Mouse (Mus musculus): ENCODE measurements around the gene Mdk. TPM values are rescaled to one million over a fixed set of nuclear protein-coding genes. Genes with fewer than 3 reads are reported as not detected.

Mdk gene
- polyA plus RNA-seq (2014; fragmentation: Nextera tagmentation; extraction: Ambion mirVana) = 700 and 828 TPM in 2 replicates

DNA sequence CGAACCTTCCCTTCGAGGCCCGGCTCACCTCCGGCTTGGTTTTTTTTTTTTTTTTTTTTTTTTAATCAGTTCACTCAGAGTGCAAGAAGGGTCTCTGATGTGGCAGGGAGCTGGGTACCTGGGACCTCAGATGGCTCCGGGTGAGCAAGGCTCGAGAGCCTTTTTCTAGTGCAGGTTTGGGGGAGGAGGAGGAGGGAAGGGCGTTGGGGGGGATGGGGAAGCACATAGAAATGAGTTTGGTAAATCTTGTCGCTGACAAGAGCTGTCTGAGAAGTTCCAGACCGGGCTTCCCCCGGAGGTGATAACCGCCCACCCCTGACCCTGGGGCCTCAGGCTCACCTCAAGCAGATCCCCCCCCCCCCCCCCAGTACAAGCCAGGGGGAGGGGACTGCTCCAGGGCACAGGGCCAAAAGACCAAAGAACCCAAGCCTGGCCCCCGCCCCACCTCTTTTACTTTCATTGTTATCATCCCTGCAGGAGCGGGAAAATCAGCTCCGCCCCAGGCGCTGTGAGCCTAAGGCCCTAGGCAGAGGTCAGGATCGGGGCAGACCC, at the start of gene Mdk:
Gene Mdk, minus strand, starts transcription at position 138 of the 552 bp plus-strand sequence.
- no peaks in the 10 kb centered on the region for H3K27me3 ChIP-seq (replicated peaks; ENCODE audit: control insufficient read depth, insufficient read depth, low read length)
- DNase-seq (ENCODE audit: low spot score) (peak; percentile 48), ATAC-seq (ENCODE audit: low read depth) (no peak)
- H3K9ac ChIP-seq (ENCODE audit: low read depth, low read length) = peak within 1 kb of the TSS; percentile 97
- no peaks in the 10 kb centered on the region for H3K9me3 ChIP-seq (ENCODE audit: control insufficient read depth, low read length)
- H3K4me3 ChIP-seq (ENCODE audit: low read depth, low read length) = peak within 1 kb of the TSS; percentile 71
- H3K27ac ChIP-seq (replicated peaks; ENCODE audit: low read depth, low read length) = peak within 1 kb of the TSS; percentile 98
- peak within 1 kb of the TSS; percentile 58 for H3K4me2 ChIP-seq (ENCODE audit: low read depth, low read length)
- peaks cover 14% of the 10 kb centered on the region for H3K4me1 ChIP-seq (ENCODE audit: control insufficient read depth, insufficient read depth, low read length)
- peaks cover 47% of the 10 kb centered on the region for H3K36me3 ChIP-seq (ENCODE audit: control insufficient read depth, insufficient read depth, low read length)
- WGBS = 7% methylated on average over 16 of the region's 16 CpGs

DNA sequence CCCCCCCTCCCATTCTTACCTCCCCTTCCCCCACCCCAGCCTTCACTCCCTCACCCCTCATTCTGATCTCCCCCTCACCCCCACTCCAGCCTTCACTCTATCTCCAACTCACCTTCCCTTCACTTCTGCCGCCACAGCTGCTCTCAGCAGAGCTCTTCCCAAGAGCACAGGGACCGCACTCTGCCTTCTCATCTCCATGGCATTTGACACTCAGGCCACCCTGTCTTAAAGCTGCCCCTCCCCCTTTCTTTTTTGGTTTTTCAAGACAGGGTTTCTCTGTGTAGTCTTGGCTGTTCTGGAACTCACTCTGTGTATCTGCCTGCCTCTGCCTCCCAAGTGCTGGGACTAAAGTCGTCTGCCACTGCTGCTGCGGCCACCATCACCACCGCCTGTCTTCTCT, 48.7 kb upstream of the Mdk start:
- WGBS = 53% methylated on average over 5 of the region's 5 CpGs
- Histone ChIP-seq H3K9me3 (ENCODE audit: control insufficient read depth, low read length) (no peaks in the 10 kb centered on the region), H3K27me3 (replicated peaks; ENCODE audit: control insufficient read depth, insufficient read depth, low read length) (peaks cover 17% of the 10 kb centered on the region), H3K9ac (ENCODE audit: low read depth, low read length) (no peak overlapping the region), H3K36me3 (ENCODE audit: control insufficient read depth, insufficient read depth, low read length) (0 out of 2 replicates have a peak, but pooled peaks cover 9% of the 10 kb centered on the region), H3K4me3 (ENCODE audit: low read depth, low read length) (no peak overlapping the region), H3K4me2 (ENCODE audit: low read depth, low read length) (no peak overlapping the region), H3K27ac (replicated peaks; ENCODE audit: low read depth, low read length) (no peak overlapping the region), H3K4me1 (ENCODE audit: control insufficient read depth, insufficient read depth, low read length) (peaks cover 5% of the 10 kb centered on the region; the same call in 1 of the 2 replicates)
- ATAC-seq (ENCODE audit: low read depth) (no peak), DNase-seq (ENCODE audit: low spot score) (no peak)

DNA sequence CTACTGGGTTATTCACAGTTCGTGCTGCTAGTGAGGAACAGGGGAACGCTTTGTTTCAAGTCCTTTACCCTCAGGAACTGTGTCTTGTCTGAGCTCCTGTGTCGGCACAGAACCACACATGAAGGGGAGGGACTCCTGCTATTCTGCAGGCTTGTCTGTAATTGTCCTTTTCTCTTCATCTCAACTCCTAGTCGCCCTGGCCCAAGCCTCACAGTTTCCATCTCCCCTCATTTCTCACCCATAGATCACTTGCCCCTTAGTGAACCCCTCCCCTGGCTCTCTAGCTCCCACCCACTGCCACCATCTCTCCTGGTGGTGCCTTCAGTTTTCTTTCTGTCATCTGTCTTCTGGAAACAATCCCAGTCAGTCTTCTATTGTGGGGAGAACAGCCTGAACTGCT, 48.1 kb upstream of the Mdk start:
- H3K9me3 ChIP-seq (ENCODE audit: control insufficient read depth, low read length) = no peaks in the 10 kb centered on the region
- 14% methylated on average over 4 of the region's 4 CpGs for WGBS
- DNase-seq (ENCODE audit: low spot score) = no peak

DNA sequence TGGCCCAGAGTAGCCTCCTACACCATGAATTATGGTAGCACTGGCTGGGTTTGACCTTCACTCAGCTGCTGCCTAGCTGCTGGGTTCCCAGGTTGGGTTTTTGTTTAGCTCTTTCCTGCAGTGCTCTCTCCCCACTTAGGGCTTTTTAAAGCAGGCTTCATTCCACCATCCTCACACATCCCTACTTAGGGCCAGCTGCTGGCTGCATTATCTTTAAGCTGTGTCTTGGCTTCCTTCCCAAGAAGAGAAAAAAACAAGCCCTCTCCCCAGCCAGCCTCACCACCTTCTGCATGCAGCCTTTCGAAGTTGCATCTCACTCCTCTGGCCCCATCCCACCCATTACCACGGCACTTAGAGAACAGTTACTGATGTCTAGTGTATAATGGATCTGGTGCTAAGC, 46.5 kb upstream of the Mdk start:
- 0 out of 2 replicates have a peak, but pooled peaks cover 9% of the 10 kb centered on the region for H3K36me3 ChIP-seq (ENCODE audit: control insufficient read depth, insufficient read depth, low read length)
- peak; percentile 81 for DNase-seq (ENCODE audit: low spot score)

More for the DNA sequence above, 48.1 kb upstream of the Mdk start:
- H3K36me3 ChIP-seq (ENCODE audit: control insufficient read depth, insufficient read depth, low read length) = 0 out of 2 replicates have a peak, but pooled peaks cover 9% of the 10 kb centered on the region
- peaks cover 8% of the 10 kb centered on the region; the same call in 1 of the 2 replicates for H3K4me1 ChIP-seq (ENCODE audit: control insufficient read depth, insufficient read depth, low read length)
- H3K9ac ChIP-seq (ENCODE audit: low read depth, low read length) = no peak overlapping the region
- no peak overlapping the region for H3K4me2 ChIP-seq (ENCODE audit: low read depth, low read length)
- H3K4me3 ChIP-seq (ENCODE audit: low read depth, low read length) = no peak overlapping the region
- H3K27me3 ChIP-seq (replicated peaks; ENCODE audit: control insufficient read depth, insufficient read depth, low read length) = peaks cover 23% of the 10 kb centered on the region
- ATAC-seq (ENCODE audit: low read depth) = no peak
- no peak overlapping the region for H3K27ac ChIP-seq (replicated peaks; ENCODE audit: low read depth, low read length)

DNA sequence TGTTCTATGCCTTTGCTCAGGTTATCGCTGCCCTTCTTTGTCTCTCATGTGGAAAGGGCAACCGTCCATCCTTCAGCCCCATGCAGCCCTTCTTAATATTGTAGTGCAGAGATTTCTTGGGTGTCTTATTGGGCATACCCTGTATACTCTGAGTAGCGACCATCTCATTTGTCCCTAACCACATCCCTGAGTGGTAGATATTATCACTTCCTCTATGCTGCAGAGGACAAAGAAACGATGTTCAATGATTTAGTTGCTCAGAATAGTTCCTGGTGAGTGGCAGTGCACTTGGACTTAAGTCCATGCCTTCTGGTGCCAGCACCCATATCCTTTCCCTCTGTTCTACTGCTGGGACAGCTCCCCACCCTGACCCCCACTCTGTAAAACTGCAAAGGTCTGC, 45.9 kb upstream of the Mdk start:
- Histone ChIP-seq H3K4me2 (ENCODE audit: low read depth, low read length) (no peak overlapping the region), H3K9me3 (ENCODE audit: control insufficient read depth, low read length) (no peaks in the 10 kb centered on the region), H3K4me1 (ENCODE audit: control insufficient read depth, insufficient read depth, low read length) (peaks cover 8% of the 10 kb centered on the region; the same call in 1 of the 2 replicates), H3K4me3 (ENCODE audit: low read depth, low read length) (no peak overlapping the region), H3K36me3 (ENCODE audit: control insufficient read depth, insufficient read depth, low read length) (0 out of 2 replicates have a peak, but pooled peaks cover 4% of the 10 kb centered on the region), H3K27ac (replicated peaks; ENCODE audit: low read depth, low read length) (no peak overlapping the region), H3K27me3 (replicated peaks; ENCODE audit: control insufficient read depth, insufficient read depth, low read length) (peaks cover 35% of the 10 kb centered on the region), H3K9ac (ENCODE audit: low read depth, low read length) (no peak overlapping the region)
- no peak for DNase-seq (ENCODE audit: low spot score)
- ATAC-seq (ENCODE audit: low read depth) = no peak
- 74% methylated on average over 4 of the region's 4 CpGs for WGBS

More for the DNA sequence above, 46.5 kb upstream of the Mdk start:
- ATAC-seq (ENCODE audit: low read depth) = peak; percentile 60
- WGBS = 29% methylated on average over 2 of the region's 2 CpGs
- Histone ChIP-seq H3K4me1 (ENCODE audit: control insufficient read depth, insufficient read depth, low read length) (peaks cover 8% of the 10 kb centered on the region; the same call in 1 of the 2 replicates), H3K4me2 (ENCODE audit: low read depth, low read length) (no peak overlapping the region), H3K9me3 (ENCODE audit: control insufficient read depth, low read length) (no peaks in the 10 kb centered on the region), H3K9ac (ENCODE audit: low read depth, low read length) (no peak overlapping the region), H3K27ac (replicated peaks; ENCODE audit: low read depth, low read length) (no peak overlapping the region), H3K4me3 (ENCODE audit: low read depth, low read length) (no peak overlapping the region), H3K27me3 (replicated peaks; ENCODE audit: control insufficient read depth, insufficient read depth, low read length) (peaks cover 35% of the 10 kb centered on the region)

DNA sequence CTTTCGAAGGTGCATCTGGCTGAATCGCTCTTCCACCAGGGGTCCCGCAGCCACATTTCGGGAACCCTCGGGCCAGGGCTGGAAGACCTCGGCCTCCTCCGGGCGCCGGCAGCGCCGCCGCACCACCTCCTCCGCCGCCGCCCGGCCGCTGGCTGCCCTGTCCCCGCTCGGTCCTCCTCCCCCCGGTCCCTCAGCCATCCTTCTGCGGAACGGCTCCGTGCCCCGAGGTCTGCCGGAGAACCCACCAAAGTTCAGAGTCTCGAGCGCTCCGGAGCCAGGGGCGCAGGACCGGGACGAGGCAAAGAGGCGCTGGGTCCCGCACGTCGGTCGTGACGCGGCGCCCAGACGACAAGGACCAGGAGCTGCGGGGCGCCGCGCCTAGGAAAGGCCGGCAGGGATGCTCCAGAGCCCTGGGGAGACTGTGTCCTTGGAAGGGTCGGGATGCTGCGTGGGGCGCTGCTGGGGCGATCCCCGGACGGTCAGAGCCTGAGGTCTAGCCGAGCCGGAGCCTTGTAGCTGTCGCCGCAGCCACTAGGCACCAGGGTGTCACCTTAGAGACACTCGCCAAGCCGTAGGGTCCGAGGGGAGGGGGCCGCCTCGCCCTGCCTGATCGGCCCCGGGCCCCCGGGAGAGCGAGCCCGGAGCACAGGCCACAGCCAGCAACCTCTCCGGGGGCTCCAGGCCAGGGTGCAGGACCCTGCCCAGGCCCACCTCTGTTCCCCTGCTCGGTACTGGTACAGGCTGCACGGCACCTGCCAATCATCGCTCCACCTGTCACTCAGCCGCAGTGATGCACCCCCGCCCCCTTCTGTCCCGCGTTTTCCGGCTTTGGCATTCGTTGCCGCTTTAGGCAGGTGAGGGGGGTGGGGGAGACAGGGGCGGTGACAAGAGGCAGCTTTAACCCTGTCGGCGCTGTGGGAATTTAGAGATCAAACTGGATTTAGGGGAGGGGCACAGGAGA, 43.8 kb upstream of the Mdk start, which contains the start of gene Dgkz:
Gene Dgkz, minus strand, starts transcription at position 284 of the 961 bp plus-strand sequence.
- peak; percentile 16; the same call in 1 of the 2 replicates for ATAC-seq (ENCODE audit: low read depth)
- 2% methylated on average over 44 of the region's 79 CpGs for WGBS

DNA sequence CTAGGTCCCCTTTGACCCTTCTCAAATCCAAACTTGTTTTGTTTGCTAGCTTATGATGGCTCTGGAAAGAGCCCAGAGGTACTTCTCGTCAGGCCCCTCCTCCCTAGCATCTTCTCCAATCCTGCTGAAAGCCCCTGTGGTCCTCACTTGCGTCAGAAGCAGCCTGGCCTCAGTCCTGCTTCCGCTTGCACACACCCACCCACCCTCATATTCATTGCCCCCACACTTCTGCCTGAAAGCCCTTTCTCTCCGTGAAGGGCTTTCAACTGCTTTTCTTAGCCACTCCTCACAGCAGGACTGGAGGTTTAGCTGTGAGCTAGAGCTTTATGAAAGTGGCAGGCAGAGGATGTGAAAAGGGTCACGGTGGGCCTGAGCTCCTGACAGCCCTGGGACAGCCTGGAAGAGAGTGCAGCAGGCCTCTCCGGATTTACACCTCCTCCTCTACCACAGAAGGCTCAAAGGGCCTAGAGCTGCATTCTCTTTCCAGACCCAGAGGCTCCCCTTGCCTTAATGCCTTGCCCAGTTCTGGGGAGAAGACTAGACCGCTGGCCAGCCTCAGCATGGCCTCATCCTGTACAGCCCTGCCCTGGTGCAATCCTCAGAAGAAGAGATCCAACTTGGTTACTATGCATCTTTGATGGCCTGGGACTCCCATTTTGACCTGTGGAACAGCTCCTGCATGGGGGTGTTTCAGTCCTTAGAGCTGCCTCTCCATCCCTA, 41.5 kb upstream of the Mdk start:
- H3K27me3 ChIP-seq (replicated peaks; ENCODE audit: control insufficient read depth, insufficient read depth, low read length) = peaks cover 35% of the 10 kb centered on the region
- H3K36me3 ChIP-seq (ENCODE audit: control insufficient read depth, insufficient read depth, low read length) = no peaks in the 10 kb centered on the region
- no peak overlapping the region for H3K9ac ChIP-seq (ENCODE audit: low read depth, low read length)
- no peaks in the 10 kb centered on the region for H3K9me3 ChIP-seq (ENCODE audit: control insufficient read depth, low read length)
- peaks cover 18% of the 10 kb centered on the region for H3K4me1 ChIP-seq (ENCODE audit: control insufficient read depth, insufficient read depth, low read length)
- no peak overlapping the region for H3K27ac ChIP-seq (replicated peaks; ENCODE audit: low read depth, low read length)
- 40% methylated on average over 7 of the region's 7 CpGs for WGBS
- ATAC-seq (ENCODE audit: low read depth) (no peak), DNase-seq (ENCODE audit: low spot score) (no peak)
- no peak overlapping the region for H3K4me3 ChIP-seq (ENCODE audit: low read depth, low read length)
- no peak overlapping the region for H3K4me2 ChIP-seq (ENCODE audit: low read depth, low read length)

More for the DNA sequence above, 43.8 kb upstream of the Mdk start, which contains the start of gene Dgkz:
- H3K9me3 ChIP-seq (ENCODE audit: control insufficient read depth, low read length) = no peaks in the 10 kb centered on the region
- H3K27ac ChIP-seq (replicated peaks; ENCODE audit: low read depth, low read length) = no peak within 1 kb of the TSS
- H3K27me3 ChIP-seq (replicated peaks; ENCODE audit: control insufficient read depth, insufficient read depth, low read length) = peaks cover 35% of the 10 kb centered on the region
- H3K36me3 ChIP-seq (ENCODE audit: control insufficient read depth, insufficient read depth, low read length) = no peaks in the 10 kb centered on the region
- H3K4me2 ChIP-seq (ENCODE audit: low read depth, low read length) = peak within 1 kb of the TSS; percentile 66
- H3K9ac ChIP-seq (ENCODE audit: low read depth, low read length) = peak within 1 kb of the TSS; percentile 62
- H3K4me3 ChIP-seq (ENCODE audit: low read depth, low read length) = peak within 1 kb of the TSS; percentile 39
- H3K4me1 ChIP-seq (ENCODE audit: control insufficient read depth, insufficient read depth, low read length) = peaks cover 18% of the 10 kb centered on the region
- DNase-seq (ENCODE audit: low spot score) = no peak

DNA sequence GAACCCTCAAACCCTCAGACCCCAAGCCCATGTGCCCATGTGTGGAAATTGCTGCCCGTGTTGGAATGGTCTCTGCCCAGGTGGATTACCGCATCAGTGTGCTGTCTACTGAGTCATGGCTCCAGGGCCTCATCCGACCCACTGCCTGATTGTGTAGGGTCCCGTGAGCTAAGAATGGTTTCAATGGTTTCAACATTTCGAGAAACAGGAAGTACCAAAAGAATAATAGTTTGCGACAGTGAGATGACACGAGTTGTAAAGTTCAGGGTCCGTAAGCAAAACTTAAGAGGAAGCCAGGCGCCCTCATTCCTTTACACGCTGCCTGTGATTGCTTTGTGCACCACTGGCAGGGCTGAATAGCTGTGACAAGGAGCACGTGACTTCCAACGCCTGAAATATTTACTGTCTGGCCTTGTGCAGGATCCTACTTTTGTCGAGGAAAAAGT, 40.0 kb upstream of the Mdk start:
- Histone ChIP-seq H3K4me1 (ENCODE audit: control insufficient read depth, insufficient read depth, low read length) (peaks cover 18% of the 10 kb centered on the region), H3K9me3 (ENCODE audit: control insufficient read depth, low read length) (no peaks in the 10 kb centered on the region), H3K4me2 (ENCODE audit: low read depth, low read length) (no peak overlapping the region), H3K27ac (replicated peaks; ENCODE audit: low read depth, low read length) (peak overlapping the region; percentile 63; the same call in 1 of the 2 replicates), H3K4me3 (ENCODE audit: low read depth, low read length) (no peak overlapping the region), H3K9ac (ENCODE audit: low read depth, low read length) (no peak overlapping the region), H3K36me3 (ENCODE audit: control insufficient read depth, insufficient read depth, low read length) (no peaks in the 10 kb centered on the region), H3K27me3 (replicated peaks; ENCODE audit: control insufficient read depth, insufficient read depth, low read length) (peaks cover 31% of the 10 kb centered on the region)
- 33% methylated on average over 13 of the region's 13 CpGs for WGBS
- DNase-seq (ENCODE audit: low spot score) (peak; percentile 56), ATAC-seq (ENCODE audit: low read depth) (no peak)

All from embryonic facial prominence, embryonic 14.5 days (tissue).